Mouse (Mus musculus): Measurements from ENCODE around the gene Baz1a. TPM values are rescaled to one million over a fixed set of nuclear protein-coding genes. Genes with fewer than 3 reads are reported as not detected.
"Not testable (repeated sequence)": the region's sequence is repeated elsewhere in the genome, so short reads cannot be mapped to it uniquely, and the experiment has no call there.

Gene Baz1a
- polyA plus RNA-seq, 1 experiment from 2014 or later = 16.4 TPM

DNA sequence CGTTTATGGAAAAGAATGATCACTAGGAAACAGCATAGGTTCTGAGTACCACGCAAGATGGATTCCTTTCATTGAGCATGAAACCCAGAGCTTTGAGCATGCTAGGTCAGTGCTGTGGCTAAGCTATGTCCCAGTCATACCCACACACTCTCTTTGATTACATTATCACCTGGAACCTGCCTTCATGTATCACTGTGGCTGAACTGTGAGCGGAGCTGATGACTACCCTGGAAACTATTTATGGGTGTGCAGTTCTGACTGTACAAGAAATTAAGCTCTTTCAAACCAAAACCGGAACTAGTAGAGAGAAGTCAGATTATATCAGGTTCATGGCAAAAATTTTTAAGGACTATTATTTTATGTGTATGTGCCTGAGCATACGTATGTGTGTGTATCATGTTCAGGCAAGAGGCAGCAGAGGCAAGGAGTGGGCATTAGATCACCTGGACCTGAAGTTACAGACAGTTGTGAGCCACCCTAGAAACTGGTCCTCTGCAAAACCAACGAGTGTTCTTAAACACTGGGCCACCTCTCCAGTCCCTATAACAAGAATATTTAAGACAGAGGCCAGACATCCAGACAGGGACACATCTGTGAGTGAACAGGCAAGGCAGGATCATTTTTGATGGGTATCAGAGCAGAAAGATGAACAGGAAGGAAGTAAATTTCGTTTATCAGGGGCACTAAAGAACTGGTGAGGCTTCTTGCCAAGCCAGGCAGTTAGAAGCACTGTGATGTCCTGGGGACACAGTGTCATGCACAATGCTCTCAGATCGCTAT, 2.4 kb upstream of the Baz1a start:
- Histone ChIP-seq H3K9me3 (replicated peaks; ENCODE audit: control insufficient read depth, low read length) (no peaks in the 10 kb centered on the region), H3K9ac (ENCODE audit: low read length) (no peak overlapping the region), H3K36me3 (ENCODE audit: control insufficient read depth, insufficient read depth) (no peaks in the 10 kb centered on the region), H3K27me3 (ENCODE audit: control insufficient read depth, insufficient read depth, low read length) (no peaks in the 10 kb centered on the region), H3K4me2 (ENCODE audit: low read depth, low read length) (no peak overlapping the region), H3K4me3 (ENCODE audit: low read length) (no peak overlapping the region), H3K4me1 (ENCODE audit: control insufficient read depth, insufficient read depth, low read length) (no peaks in the 10 kb centered on the region), H3K27ac (ENCODE audit: low read length) (no peak overlapping the region)
- WGBS = 65% methylated on average over 8 of the region's 8 CpGs
- ATAC-seq (replicated peaks; ENCODE audit: extremely low read depth, insufficient read depth, low FRiP score) = no peak

- no peak overlapping the region for H3K9ac ChIP-seq (ENCODE audit: low read length)
- no peak overlapping the region for H3K4me2 ChIP-seq (ENCODE audit: low read depth, low read length)
- no peaks in the 10 kb centered on the region for H3K4me1 ChIP-seq (ENCODE audit: control insufficient read depth, insufficient read depth, low read length)
- H3K36me3 ChIP-seq (ENCODE audit: control insufficient read depth, insufficient read depth) = no peaks in the 10 kb centered on the region
- H3K27me3 ChIP-seq (ENCODE audit: control insufficient read depth, insufficient read depth, low read length) = no peaks in the 10 kb centered on the region
- no peak for ATAC-seq (replicated peaks; ENCODE audit: extremely low read depth, insufficient read depth, low FRiP score)
- no peak overlapping the region for H3K27ac ChIP-seq (ENCODE audit: low read length)
- 79% methylated on average over 5 of the region's 5 CpGs for WGBS
- H3K4me3 ChIP-seq (ENCODE audit: low read length) = no peak overlapping the region
- H3K9me3 ChIP-seq (replicated peaks; ENCODE audit: control insufficient read depth, low read length) = no peaks in the 10 kb centered on the region
Observed at GRCm38 (mm10) chr12:55015428-55015827, 1.3 kb upstream of the Baz1a start.

GRCm38 (mm10) chr12:55013031-55013430, 1.1 kb downstream of the Baz1a start:
- WGBS = 65% methylated on average over 1 of the region's 1 CpGs
- no peaks in the 10 kb centered on the region for H3K27me3 ChIP-seq (ENCODE audit: control insufficient read depth, insufficient read depth, low read length)
- no peak overlapping the region for H3K9ac ChIP-seq (ENCODE audit: low read length)
- no peak for ATAC-seq (replicated peaks; ENCODE audit: extremely low read depth, insufficient read depth, low FRiP score)
- no peak overlapping the region for H3K4me3 ChIP-seq (ENCODE audit: low read length)
- H3K4me2 ChIP-seq (ENCODE audit: low read depth, low read length) = no peak overlapping the region
- H3K27ac ChIP-seq (ENCODE audit: low read length) = no peak overlapping the region
- H3K9me3 ChIP-seq (replicated peaks; ENCODE audit: control insufficient read depth, low read length) = no peaks in the 10 kb centered on the region
- H3K36me3 ChIP-seq (ENCODE audit: control insufficient read depth, insufficient read depth) = no peaks in the 10 kb centered on the region
- H3K4me1 ChIP-seq (ENCODE audit: control insufficient read depth, insufficient read depth, low read length) = no peaks in the 10 kb centered on the region

DNA sequence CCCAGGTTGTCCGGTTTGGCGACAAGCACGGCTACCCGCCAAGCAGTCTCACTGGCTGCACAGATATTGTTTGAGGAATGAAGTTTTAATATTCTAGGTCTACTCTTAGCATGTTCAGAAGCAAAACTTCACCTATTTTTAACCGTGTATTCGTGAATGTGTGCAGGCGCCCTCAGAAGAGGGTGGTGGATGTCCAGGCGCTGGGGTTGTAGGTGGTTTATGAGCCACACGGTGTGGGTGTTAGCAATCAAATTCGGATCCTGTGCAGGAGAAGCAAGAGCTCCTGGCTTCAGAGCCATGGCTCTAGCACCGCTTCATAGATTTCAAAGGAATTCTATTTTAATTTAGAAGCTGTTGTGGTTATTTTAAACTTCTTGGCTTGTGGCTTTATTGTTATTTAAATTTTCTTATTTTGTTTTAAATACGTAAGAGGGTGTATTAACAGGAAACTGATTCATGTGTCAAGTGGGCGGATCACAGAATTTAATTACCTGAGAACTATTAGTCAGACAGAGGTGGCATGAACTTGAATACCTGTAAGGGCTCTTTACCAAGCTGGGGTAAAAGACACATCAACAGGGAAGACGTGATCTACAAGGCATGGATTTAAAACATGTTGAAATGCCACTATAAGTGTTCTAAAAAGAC, 6.7 kb downstream of the Baz1a start:
- H3K27ac ChIP-seq (ENCODE audit: low read length) = no peak overlapping the region

GRCm38 (mm10) chr12:55006071-55006470, 8.1 kb downstream of the Baz1a start:
- Histone ChIP-seq H3K9ac (ENCODE audit: low read length) (no peak overlapping the region), H3K27me3 (ENCODE audit: control insufficient read depth, insufficient read depth, low read length) (no peaks in the 10 kb centered on the region), H3K4me3 (ENCODE audit: low read length) (no peak overlapping the region), H3K27ac (ENCODE audit: low read length) (no peak overlapping the region), H3K9me3 (replicated peaks; ENCODE audit: control insufficient read depth, low read length) (0 out of 2 replicates have a peak, but pooled peaks cover 4% of the 10 kb centered on the region), H3K4me2 (ENCODE audit: low read depth, low read length) (no peak overlapping the region), H3K36me3 (ENCODE audit: control insufficient read depth, insufficient read depth) (no peaks in the 10 kb centered on the region), H3K4me1 (ENCODE audit: control insufficient read depth, insufficient read depth, low read length) (no peaks in the 10 kb centered on the region)
- 87% methylated on average over 7 of the region's 7 CpGs for WGBS
- no peak for ATAC-seq (replicated peaks; ENCODE audit: extremely low read depth, insufficient read depth, low FRiP score)

More for the DNA sequence above, 6.7 kb downstream of the Baz1a start:
- 84% methylated on average over 14 of the region's 14 CpGs for WGBS
- no peak overlapping the region for H3K9ac ChIP-seq (ENCODE audit: low read length)
- H3K4me3 ChIP-seq (ENCODE audit: low read length) = no peak overlapping the region
- H3K36me3 ChIP-seq (ENCODE audit: control insufficient read depth, insufficient read depth) = no peaks in the 10 kb centered on the region
- 0 out of 2 replicates have a peak, but pooled peaks cover 4% of the 10 kb centered on the region for H3K9me3 ChIP-seq (replicated peaks; ENCODE audit: control insufficient read depth, low read length)
- no peaks in the 10 kb centered on the region for H3K27me3 ChIP-seq (ENCODE audit: control insufficient read depth, insufficient read depth, low read length)
- no peak overlapping the region for H3K4me2 ChIP-seq (ENCODE audit: low read depth, low read length)
- no peak for ATAC-seq (replicated peaks; ENCODE audit: extremely low read depth, insufficient read depth, low FRiP score)
- no peaks in the 10 kb centered on the region for H3K4me1 ChIP-seq (ENCODE audit: control insufficient read depth, insufficient read depth, low read length)

DNA sequence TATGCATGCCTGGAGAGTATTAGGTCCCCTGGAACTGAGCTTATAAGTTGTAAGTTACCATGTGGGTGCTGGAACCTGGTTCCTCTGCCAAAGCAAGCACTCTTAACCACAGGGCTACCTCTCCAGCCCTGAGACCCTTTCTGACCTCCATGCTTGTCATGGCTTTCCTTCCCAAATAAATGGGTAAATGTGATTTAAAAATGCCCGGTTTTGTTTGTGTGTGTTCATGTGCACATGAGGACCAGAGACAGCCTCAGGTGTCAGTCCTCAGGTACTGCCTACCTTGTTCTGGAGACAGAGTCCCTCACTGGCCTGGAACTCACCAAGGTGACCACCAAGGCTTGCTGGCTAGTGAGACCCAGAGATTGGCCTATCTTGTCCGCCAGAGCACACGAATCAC, 9.8 kb downstream of the Baz1a start:
- no peak for ATAC-seq (replicated peaks; ENCODE audit: extremely low read depth, insufficient read depth, low FRiP score)
- no peak overlapping the region for H3K4me2 ChIP-seq (ENCODE audit: low read depth, low read length)
- no peak overlapping the region for H3K9ac ChIP-seq (ENCODE audit: low read length)
- H3K27ac ChIP-seq (ENCODE audit: low read length) = no peak overlapping the region
- no peak overlapping the region for H3K4me3 ChIP-seq (ENCODE audit: low read length)
- 0 out of 2 replicates have a peak, but pooled peaks cover 4% of the 10 kb centered on the region for H3K9me3 ChIP-seq (replicated peaks; ENCODE audit: control insufficient read depth, low read length)
- WGBS = 82% methylated on average over 3 of the region's 3 CpGs
- no peaks in the 10 kb centered on the region for H3K27me3 ChIP-seq (ENCODE audit: control insufficient read depth, insufficient read depth, low read length)
- no peaks in the 10 kb centered on the region for H3K4me1 ChIP-seq (ENCODE audit: control insufficient read depth, insufficient read depth, low read length)
- no peaks in the 10 kb centered on the region for H3K36me3 ChIP-seq (ENCODE audit: control insufficient read depth, insufficient read depth)

GRCm38 (mm10) chr12:55003843-55004242, 10.3 kb downstream of the Baz1a start:
- Histone ChIP-seq H3K4me1 (ENCODE audit: control insufficient read depth, insufficient read depth, low read length) (no peaks in the 10 kb centered on the region), H3K27ac (ENCODE audit: low read length) (no peak overlapping the region), H3K27me3 (ENCODE audit: control insufficient read depth, insufficient read depth, low read length) (no peaks in the 10 kb centered on the region), H3K4me2 (ENCODE audit: low read depth, low read length) (no peak overlapping the region), H3K36me3 (ENCODE audit: control insufficient read depth, insufficient read depth) (no peaks in the 10 kb centered on the region), H3K4me3 (ENCODE audit: low read length) (no peak overlapping the region), H3K9me3 (replicated peaks; ENCODE audit: control insufficient read depth, low read length) (0 out of 2 replicates have a peak, but pooled peaks cover 4% of the 10 kb centered on the region), H3K9ac (ENCODE audit: low read length) (no peak overlapping the region)
- no peak for ATAC-seq (replicated peaks; ENCODE audit: extremely low read depth, insufficient read depth, low FRiP score)
- WGBS = 84% methylated on average over 5 of the region's 5 CpGs

DNA sequence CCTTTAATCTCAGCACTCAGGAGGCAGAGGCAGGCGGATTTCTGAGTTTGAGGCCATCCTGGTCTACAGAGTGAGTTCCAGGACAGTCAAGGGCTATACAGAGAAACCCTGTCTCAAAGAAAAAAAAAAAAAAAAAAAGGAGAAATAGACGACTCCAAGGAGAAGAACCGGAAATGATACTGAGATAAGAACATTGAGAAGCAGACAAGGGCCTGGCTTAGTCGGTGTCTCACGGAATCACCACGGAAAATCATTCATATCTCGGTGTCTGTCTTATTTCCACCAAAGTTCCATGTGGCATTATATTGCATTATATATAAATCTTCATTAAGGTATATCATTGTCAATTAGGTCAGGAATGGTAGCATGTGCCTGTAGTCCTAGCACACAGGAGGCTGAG, 11.6 kb downstream of the Baz1a start:
- not testable (repeated sequence) for H3K4me1 ChIP-seq (ENCODE audit: control insufficient read depth, insufficient read depth, low read length); H3K9ac ChIP-seq (ENCODE audit: low read length); H3K27me3 ChIP-seq (ENCODE audit: control insufficient read depth, insufficient read depth, low read length); H3K36me3 ChIP-seq (ENCODE audit: control insufficient read depth, insufficient read depth); H3K27ac ChIP-seq (ENCODE audit: low read length); H3K4me3 ChIP-seq (ENCODE audit: low read length); H3K4me2 ChIP-seq (ENCODE audit: low read depth, low read length); H3K9me3 ChIP-seq (replicated peaks; ENCODE audit: control insufficient read depth, low read length); ATAC-seq (replicated peaks; ENCODE audit: extremely low read depth, insufficient read depth, low FRiP score)
- 76% methylated on average over 7 of the region's 7 CpGs for WGBS

DNA sequence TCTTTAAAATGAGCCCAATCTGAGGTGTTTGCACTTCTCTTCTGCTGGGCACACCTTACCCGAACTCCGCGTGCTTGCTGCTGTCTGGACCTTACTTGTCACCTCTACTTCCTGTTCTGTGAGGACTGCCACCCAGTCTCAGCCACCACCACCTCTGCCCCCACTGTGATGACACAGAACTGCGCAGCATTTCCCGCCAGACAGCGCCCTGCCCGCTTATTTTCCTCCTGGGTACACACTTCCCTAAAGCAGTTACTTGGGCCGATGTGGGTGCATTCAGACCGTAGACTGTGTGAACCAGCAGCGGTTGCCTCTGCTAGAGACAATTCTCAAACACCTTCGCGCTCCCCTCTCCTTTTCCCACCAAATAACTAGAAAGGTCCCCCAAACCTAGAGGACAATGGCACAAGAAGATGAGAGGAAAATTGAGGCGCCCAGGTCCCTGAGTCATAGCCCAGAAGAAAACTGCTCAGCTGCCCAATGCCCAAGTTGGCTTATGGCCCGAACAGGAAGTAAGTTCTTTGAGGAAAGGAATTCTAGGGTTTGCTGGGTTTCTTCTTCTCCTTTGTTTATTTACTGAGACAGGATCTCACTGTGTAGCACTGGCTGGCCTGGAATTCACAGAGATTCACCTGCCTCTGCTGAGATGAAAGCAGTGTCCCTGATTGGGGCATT, 15.0 kb downstream of the Baz1a start:
- H3K27me3 ChIP-seq (ENCODE audit: control insufficient read depth, insufficient read depth, low read length) = no peaks in the 10 kb centered on the region
- no peak overlapping the region for H3K27ac ChIP-seq (ENCODE audit: low read length)
- H3K4me1 ChIP-seq (ENCODE audit: control insufficient read depth, insufficient read depth, low read length) = no peaks in the 10 kb centered on the region
- ATAC-seq (replicated peaks; ENCODE audit: extremely low read depth, insufficient read depth, low FRiP score) = no peak
- H3K36me3 ChIP-seq (ENCODE audit: control insufficient read depth, insufficient read depth) = no peaks in the 10 kb centered on the region
- no peaks in the 10 kb centered on the region for H3K9me3 ChIP-seq (replicated peaks; ENCODE audit: control insufficient read depth, low read length)
- H3K4me3 ChIP-seq (ENCODE audit: low read length) = no peak overlapping the region
- 68% methylated on average over 14 of the region's 14 CpGs for WGBS
- no peak overlapping the region for H3K9ac ChIP-seq (ENCODE audit: low read length)
- H3K4me2 ChIP-seq (ENCODE audit: low read depth, low read length) = no peak overlapping the region

Data from heart, embryonic 16.5 days (tissue).